Mouse (Mus musculus) heart, adult 11 months (tissue): ENCODE data around the gene Syna.

Source experiments
- DNase-seq: peaks from one replicate; pipeline ENCODE4 v3.0.0; 2022

Syna gene

DNA sequence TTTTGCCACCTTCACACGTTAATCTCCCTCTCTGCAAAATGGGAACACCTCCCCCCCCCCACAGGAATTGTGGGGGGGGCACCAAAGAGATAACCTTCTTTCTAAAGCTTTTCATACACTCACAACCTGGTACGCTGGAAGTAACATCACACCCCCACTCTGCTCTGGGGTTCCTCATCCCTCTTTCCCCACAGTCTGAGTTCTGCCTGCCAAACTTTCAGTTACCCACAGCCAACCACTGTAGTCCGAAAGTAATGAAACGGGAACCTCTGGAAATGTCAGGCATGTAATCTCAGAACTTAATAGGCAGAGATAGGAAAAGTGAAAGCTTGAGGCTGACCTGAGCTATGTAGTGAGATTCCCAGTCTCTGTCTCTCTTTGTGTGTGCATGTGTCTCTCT lies 7.5 kb upstream of the Syna start:
- DNase-seq = no peak

DNA sequence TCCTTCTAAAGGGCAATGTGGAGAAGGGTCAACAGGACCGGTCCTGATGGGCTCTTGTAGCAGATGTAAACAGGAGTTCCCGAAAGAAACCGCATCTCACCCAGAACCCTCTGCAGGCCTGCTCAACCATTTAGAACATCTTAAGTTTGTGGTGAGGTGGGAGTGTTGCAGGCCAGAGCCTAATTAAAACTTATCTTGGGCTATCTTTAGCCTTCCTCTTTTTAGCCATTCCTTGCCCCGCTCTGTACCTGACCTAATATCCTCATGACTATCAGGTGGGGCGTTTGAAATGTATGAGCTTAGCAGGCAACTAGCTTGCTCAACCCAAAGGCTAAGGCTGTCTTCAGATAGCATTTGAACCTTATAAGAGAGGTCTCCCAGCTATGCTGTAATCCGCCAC lies 5.7 kb upstream of the Syna start:
- no peak for DNase-seq

GRCm38 (mm10) chr5:134564272-134564671 lies 4.3 kb upstream of the Syna start:
- DNase-seq = no peak

DNA sequence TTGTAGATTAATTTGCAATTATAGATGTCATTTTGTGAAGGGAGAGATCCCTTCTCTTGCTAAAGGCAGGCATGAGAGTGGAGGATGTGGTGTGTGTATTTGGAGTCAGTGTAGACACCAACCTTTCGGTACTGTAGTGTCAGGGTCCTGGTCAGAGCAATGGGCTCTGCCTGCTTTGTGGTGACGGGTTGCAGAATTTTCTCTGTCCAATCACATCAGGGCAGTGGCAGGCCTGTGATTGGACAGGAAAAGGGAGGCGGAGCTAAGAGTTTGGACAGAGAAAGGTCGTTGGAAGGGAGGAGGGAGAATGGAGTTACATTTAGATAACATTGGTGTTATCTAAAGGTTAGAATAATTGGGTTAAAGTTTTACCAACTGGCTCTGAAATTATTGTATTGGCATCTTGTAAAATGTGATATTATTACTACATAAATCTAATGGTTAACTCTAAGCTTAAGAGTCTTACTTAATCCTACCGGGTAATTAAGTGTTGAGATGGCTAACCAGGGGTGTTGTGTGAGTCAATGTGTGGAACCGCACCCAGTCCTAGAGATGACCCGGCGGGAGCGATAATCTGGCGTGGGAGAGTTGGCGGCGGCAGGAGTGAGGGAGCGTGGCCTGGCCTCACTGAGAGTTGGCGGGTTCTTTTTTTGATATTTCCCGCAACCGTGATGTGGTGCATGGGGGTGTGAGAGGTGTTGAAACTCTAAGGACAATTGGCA lies 640 bp upstream of the Syna start:
- no peak for DNase-seq

DNA sequence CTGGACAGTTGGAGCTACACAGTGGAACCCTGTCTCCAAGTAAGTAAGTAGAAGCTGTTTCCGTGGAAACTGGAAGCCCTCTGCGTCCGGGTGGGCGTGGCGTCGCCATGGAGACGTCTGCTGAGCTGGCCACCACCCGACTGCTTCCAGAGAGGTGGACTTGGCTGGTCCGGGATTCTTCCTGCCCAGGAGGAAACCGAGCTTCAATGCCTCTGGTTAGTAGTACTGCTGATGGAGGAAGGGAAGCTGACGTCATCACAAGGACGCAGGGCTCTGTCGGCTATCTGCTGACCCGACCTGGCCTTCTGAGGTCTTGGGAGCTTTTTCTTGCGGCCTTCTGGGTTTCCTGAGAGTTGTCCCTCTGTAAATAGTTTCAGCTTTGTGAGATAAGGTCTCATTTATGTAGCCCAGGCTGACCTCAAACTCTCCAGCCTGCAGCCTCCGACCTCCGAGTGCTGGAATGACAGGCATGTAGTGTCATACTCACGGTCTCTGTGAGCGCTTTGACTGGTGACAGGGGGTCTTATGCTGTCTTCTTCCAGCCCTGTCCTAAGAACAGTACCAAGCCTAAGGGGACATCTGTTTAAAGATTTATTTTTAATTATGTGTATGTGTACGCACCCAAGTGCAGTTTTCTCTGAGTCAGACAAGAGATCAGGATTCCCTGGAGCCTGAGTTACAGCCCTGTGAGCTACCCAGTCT lies 4.4 kb downstream of the Syna start:
- DNase-seq = peak; percentile 99

GRCm38 (mm10) chr5:134553951-134554546 lies 5.9 kb downstream of the Syna start:
- DNase-seq = no peak

DNA sequence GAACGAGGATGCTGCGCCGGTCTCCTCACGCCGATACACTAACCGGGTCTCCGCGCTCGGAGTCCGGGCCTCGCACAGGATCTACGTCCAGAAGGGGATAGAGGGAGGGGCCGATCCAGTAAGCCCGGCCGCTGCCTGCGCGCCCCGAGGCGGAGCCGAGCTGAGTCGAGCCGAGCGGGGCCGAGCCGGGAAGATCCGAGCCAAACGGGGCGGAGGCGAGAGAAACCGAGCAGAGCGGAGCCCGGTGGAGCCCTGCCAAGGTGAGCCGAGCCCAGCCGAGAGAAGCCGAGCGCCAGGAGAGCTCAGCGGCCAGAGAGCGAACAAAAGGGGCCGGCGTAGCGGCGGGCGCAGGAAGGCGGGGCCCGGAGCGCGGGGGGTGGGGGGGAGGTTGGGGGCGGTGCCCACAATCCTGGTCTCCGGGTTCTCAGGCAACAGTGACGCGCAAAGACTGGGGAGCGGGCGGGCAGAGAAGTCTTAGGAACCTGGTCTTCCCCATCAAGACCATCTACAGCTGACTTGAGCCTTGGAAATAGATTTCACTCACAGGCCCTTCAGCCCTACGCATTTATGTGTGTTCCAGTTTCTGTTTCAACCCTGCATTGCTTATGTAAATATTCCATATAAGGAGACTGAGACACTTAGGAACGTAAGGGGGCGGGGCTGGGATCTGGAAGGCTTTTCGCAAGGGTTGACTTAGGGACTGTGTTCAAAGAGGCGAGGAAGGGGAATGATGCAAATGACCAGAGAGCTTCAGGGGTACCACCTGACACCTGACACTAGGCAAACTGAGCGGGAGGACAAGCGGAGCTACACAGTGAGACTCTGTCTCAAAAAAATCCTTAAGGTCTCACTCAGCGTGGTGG lies 7.6 kb downstream of the Syna start, which contains the start of gene Clip2:
Gene Clip2 (minus strand): TSS at position 325 of the 863 bp plus-strand sequence.
- peak; percentile 100 for DNase-seq

DNA sequence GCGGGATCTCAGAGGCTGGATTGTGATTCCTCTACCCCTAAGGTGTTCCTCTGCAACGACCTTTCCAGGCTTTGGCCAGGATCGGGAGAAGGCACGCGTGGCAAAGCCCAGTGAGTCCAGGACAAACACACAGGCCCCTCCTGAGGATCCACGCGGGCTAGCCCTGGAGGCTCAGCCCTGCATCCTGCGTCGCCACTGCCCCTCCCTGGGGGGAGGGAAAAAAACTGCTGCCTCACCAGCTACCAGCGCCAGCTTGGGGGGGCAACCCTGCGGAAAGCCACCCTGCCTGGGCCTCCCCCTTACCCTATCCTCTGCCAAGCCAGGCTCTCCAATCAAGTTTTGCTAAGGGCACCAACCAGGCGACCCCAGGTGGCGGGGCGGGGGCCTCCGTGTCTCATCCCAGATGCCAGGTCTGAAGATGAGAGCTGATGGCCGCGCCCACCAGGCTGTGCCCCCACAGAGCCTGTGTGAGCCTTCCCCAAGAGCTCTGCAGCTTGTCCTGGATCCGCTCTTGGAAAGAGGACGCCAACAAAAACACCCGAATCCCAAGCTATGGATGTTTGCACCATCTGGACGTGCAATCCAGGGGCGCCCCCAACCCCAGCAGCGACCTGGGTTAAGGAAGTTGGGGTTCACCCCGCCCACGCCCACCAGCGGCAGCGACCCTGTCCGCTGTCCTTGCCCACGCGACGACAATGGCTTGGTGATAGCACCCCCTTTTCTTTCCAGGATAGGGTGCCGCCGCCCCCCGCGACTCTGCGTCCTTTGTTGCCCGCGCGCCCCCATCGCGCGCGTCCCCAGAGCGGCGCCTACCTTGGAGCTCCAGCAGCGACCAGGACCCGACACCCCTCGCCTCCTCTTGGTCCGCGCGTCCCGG lies 8.5 kb downstream of the Syna start:
- DNase-seq = peak; percentile 97

- DNase-seq = no peak
These were observed 9.1 kb downstream of the Syna start for GRCm38 (mm10) chr5:134550836-134551232.

DNA sequence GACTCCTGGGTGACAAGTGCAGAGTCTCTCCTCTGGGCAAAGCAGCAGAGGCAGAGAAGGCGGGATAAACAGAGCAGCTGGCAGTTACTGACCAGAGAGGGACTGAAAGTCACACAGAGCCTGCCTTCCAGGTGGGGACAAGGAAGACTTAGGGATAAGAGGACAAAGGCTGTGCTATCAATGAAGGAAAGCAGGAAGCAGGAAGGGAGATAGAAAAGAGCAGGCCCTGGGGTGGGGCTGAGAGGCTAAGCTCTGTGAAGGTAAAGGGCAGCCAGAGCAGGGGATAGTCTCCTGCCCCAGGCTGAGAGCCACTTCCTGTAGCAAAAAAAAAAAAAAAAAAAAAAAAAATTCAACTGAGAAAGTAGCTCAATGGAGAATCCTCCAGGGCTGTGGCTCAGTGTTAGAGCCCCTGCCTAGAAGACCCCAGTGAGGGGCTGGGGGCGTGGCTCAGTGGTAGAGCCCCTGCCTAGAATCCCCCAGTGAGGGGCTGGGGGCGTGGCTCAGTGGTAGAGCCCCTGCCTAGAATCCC lies 10.3 kb downstream of the Syna start:
- no peak for DNase-seq

- DNase-seq = no peak
These were observed 11.7 kb downstream of the Syna start for GRCm38 (mm10) chr5:134548306-134548705.

DNA sequence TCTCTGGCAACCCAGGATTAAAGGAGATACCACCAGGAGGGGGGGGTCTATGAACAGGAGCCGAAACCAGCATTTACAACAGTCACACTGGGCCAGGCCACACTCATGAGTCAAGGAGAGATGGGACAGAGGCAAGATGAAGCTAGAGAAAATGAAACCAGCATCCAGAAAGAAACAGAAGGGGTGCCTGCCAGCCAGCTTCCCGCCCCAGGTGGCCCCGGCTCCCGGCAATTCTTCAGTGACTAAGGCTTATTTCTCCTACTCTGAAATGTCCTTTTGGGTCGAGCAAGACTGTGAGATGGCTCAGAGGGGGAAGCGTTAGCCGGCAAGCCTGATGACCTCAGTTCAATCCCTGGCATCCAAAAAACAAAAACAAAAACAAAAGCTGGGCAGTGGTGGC lies 13.2 kb downstream of the Syna start:
- DNase-seq = no peak

DNA sequence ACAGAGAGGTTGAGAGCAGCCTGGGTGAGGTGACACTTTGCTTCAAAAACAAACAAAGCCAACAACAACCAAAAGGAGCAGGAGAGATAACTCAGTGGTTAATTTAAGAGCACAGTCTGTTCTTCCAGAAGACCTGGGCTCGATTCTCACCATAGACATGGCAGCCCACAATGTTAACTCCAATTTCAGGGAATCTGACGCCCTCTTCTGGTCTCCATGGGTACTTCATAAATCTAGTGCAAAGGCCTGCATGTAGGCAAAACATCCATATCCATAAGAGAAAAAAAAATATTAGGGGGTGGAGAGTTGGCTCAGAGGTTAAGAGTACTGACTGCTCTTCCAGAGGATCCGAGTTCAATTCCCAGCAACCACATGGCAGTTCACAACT lies 14.7 kb downstream of the Syna start:
- no peak for DNase-seq

- peak; percentile 96 for DNase-seq
These were observed 15.3 kb downstream of the Syna start for GRCm38 (mm10) chr5:134544516-134545241.

DNA sequence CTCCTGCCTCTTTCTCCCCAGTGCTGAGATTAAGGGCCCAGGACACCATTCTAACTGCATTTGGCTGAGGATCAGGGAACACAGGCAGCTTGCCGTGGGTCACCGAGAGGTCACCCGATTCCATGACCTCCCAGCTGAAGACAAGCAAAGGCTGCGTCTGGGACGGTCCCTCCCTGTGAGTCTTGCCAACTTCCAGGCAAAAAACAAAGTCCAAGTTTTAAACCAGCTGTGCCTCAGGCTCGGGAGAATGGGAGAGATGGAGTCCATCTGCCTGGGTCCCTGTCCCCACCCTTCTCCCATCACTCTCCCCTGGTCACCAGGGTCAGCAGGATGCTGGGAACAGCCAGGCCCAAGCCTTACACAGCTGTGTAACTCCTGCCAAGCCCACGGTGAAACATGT lies 18.3 kb downstream of the Syna start:
- peak; percentile 99 for DNase-seq

DNA sequence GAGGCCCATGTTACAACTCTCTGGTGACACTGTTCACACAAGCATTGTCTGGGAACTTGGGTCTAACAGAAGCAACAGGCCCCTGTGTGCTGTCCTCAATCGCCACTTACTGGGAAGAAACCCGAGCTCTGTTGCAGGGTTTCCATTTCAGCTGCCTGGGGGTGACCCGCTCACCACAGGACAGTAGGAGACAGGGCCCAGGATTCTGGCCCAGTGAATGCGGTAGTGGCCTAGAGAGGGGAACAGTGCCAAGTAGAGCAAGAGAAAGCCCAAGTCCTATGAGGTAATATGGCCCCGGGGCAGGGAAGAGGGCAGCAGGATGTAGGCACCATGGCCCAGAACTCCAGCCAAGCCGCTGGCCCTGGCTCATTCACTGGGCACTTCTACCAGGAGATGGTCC lies 19.1 kb downstream of the Syna start:
- DNase-seq = peak; percentile 97

GRCm38 (mm10) chr5:134539891-134540290 lies 20.1 kb downstream of the Syna start:
- peak; percentile 99 for DNase-seq

- DNase-seq = peak; percentile 95
These were observed 23.9 kb downstream of the Syna start for GRCm38 (mm10) chr5:134536036-134536435.

GRCm38 (mm10) chr5:134532417-134532816 lies 27.6 kb downstream of the Syna start:
- no peak for DNase-seq

GRCm38 (mm10) chr5:134531585-134531984 lies 28.4 kb downstream of the Syna start:
- peak; percentile 94 for DNase-seq

DNA sequence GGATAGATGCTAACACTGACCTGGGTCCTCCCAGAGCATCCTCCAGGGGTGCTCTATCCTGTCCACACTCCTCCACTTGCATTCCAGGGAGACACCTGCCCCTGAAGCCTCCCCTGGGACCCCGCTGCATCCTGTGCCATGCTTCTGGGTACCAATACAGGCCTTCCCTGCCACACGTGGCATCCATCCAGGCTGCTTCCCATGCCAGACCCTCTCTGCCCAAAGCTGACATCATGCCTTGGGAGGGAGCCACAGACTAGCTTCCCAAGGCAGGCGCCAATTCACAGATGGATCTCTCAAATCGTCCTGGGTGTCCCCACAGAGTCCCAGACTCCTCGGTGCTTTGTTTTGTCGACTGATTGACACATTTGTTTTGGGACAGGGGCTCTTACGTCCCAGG lies 29.1 kb downstream of the Syna start:
- peak; percentile 95 for DNase-seq
